Comparison of ENCODE assay signal across 10 mouse cellular contexts in genomic region chr10:80035148-80035547, GRCm38 (mm10). TPM values are rescaled to one million over a fixed set of nuclear protein-coding genes. Genes with fewer than 3 reads are reported as not detected.
DNase-seq lines count a peak whose midpoint lies in the region; ATAC-seq and TF ChIP-seq lines count a peak whose summit lies in the region.
"Had no signal": no experiment of that assay in that cellular context is flagged by ENCODE, and none has a peak within 500 bp of the region (broad histone marks: within the 10 kb centered on the region; RNA-seq: fewer than 3 reads in every experiment).

No protein-coding gene starts in this region.

- peak in 1 of 2 experiments; percentile 59 for DNase-seq in heart, adult 2 months
- DNase-seq in heart, postnatal 4 days: no peak
- DNase-seq in lung, postnatal 0 days (ENCODE audit: low spot score): no peak
- DNase-seq in lung, postnatal 36 days: no peak
- no peak for DNase-seq in ovary, postnatal 10 days (ENCODE audit: low spot score)
- DNase-seq in B cell, adult 2 months: no peak

- H3K27me3 ChIP-seq in heart, adult 2 months (ENCODE audit: control insufficient read depth, insufficient read depth, low read length): no peaks in the 10 kb centered on the region
- no peaks in the 10 kb centered on the region for H3K27me3 ChIP-seq in lung, postnatal 0 days (replicated peaks; ENCODE audit: insufficient read depth, low read length)
- H3K27me3 ChIP-seq in heart, embryonic 13.5 days (replicated peaks): no peaks in the 10 kb centered on the region
- no peaks in the 10 kb centered on the region for H3K27me3 ChIP-seq in myocyte (ENCODE audit: control insufficient read depth, insufficient read depth, insufficient read length)
- H3K27me3 ChIP-seq: midbrain, embryonic 12.5 days had no signal

- peak; percentile 55 for TF ChIP-seq POLR2A in heart, adult 2 months (IDR thresholded peaks at IDR 0.05; ENCODE audit: insufficient read depth, low read depth, low read length)
- TF ChIP-seq POLR2A in myocyte (IDR thresholded peaks at IDR 0.05; ENCODE audit: insufficient read length, low read depth): peak; percentile 27

- intact Hi-C loops in heart, adult 2 months (cut with DNase I): loop anchor here (5.0 kb wide), 1 partner anchor 183 kb away; the partner anchor contains the start of gene Ptbp1

- TF ChIP-seq CTCF in heart, adult 2 months (IDR thresholded peaks at IDR 0.05): no peak
- TF ChIP-seq CTCF in lung, postnatal 0 days (IDR thresholded peaks at IDR 0.05): no peak

- H3K36me3 ChIP-seq in heart, adult 2 months (ENCODE audit: control insufficient read depth, insufficient read depth, low read length): peaks cover 2% of the 10 kb centered on the region; the same call in 1 of the 2 replicates
- 0 out of 2 replicates have a peak, but pooled peaks cover 7% of the 10 kb centered on the region for H3K36me3 ChIP-seq in lung, postnatal 0 days (ENCODE audit: insufficient read depth, low read length)
- H3K36me3 ChIP-seq in heart, embryonic 13.5 days: peaks cover 47% of the 10 kb centered on the region
- H3K36me3 ChIP-seq in myocyte (ENCODE audit: control insufficient read depth, insufficient read depth): no peaks in the 10 kb centered on the region

- peak; percentile 85 for TF ChIP-seq EP300 in heart, adult 2 months (IDR thresholded peaks at IDR 0.05; ENCODE audit: insufficient read depth, low read depth, low read length)
- TF ChIP-seq EP300 in lung, postnatal 0 days (IDR thresholded peaks at IDR 0.05): no peak

- no peak for ATAC-seq in lung, postnatal 0 days
- no peak for ATAC-seq in heart, embryonic 13.5 days (ENCODE audit: extremely low read depth, insufficient number of reproducible peaks, low FRiP score, low TSS enrichment)
- ATAC-seq: forebrain, embryonic 16.5 days had no signal

- H3K4me1 ChIP-seq in heart, adult 2 months (ENCODE audit: control insufficient read depth, insufficient read depth, low read length): peaks cover 32% of the 10 kb centered on the region
- H3K4me1 ChIP-seq in lung, postnatal 0 days (ENCODE audit: insufficient read depth, low read depth, low read length): peaks cover 34% of the 10 kb centered on the region
- H3K4me1 ChIP-seq in heart, embryonic 13.5 days: peaks cover 46% of the 10 kb centered on the region

- H3K9ac ChIP-seq in heart, adult 2 months (ENCODE audit: low read depth, low read length): peak overlapping the region; percentile 18; the same call in 1 of the 2 replicates
- H3K9ac ChIP-seq in lung, postnatal 0 days (replicated peaks; ENCODE audit: low read depth): no peak overlapping the region
- H3K9ac ChIP-seq in heart, embryonic 13.5 days: peak overlapping the region; percentile 50; the same call in 1 of the 2 replicates
- H3K9ac ChIP-seq: midbrain, embryonic 12.5 days had no signal

- H3K4me2 ChIP-seq in lung, postnatal 0 days (replicated peaks; ENCODE audit: low read depth, low read length): no peak overlapping the region
- no peak overlapping the region for H3K4me2 ChIP-seq in heart, embryonic 13.5 days
- H3K4me2 ChIP-seq in myocyte (ENCODE audit: low read depth): no peak overlapping the region
- H3K4me2 ChIP-seq: midbrain, embryonic 12.5 days had no signal

- no peaks in the 10 kb centered on the region for H3K9me3 ChIP-seq in lung, postnatal 0 days (ENCODE audit: low read length)
- H3K9me3 ChIP-seq in heart, embryonic 13.5 days: no peaks in the 10 kb centered on the region
- H3K9me3 ChIP-seq: midbrain, embryonic 12.5 days had no signal

- no peaks in the 10 kb centered on the region for H3K79me2 ChIP-seq in heart, adult 2 months (replicated peaks; ENCODE audit: control insufficient read depth, insufficient read depth, low read length)
- H3K79me2 ChIP-seq in myocyte (ENCODE audit: control insufficient read depth, insufficient read depth): peaks cover 18% of the 10 kb centered on the region

- peak overlapping the region; percentile 85 for H3K27ac ChIP-seq in heart, adult 2 months
- peak overlapping the region; percentile 92 for H3K27ac ChIP-seq in lung, postnatal 0 days (ENCODE audit: low read length)
- peak overlapping the region; percentile 83 for H3K27ac ChIP-seq in heart, embryonic 13.5 days (replicated peaks)
- H3K27ac ChIP-seq: midbrain, embryonic 12.5 days had no signal

- H3ac ChIP-seq in myocyte (ENCODE audit: control insufficient read depth, insufficient read length): no peak overlapping the region

- 50% methylated on average over 8 of the region's 8 CpGs for WGBS in heart, adult 2 months
- 72% methylated on average over 8 of the region's 8 CpGs for WGBS in lung, postnatal 0 days
- 74% methylated on average over 8 of the region's 8 CpGs for WGBS in heart, embryonic 13.5 days

- no peak overlapping the region for H3K4me3 ChIP-seq in heart, adult 2 months
- H3K4me3 ChIP-seq in lung, postnatal 0 days (ENCODE audit: low read depth, low read length): no peak overlapping the region
- H3K4me3 ChIP-seq in heart, embryonic 13.5 days: no peak overlapping the region
- no peak overlapping the region for H3K4me3 ChIP-seq in myocyte
- H3K4me3 ChIP-seq: midbrain, embryonic 12.5 days had no signal

TF ChIP-seq in myocyte, 11 proteins besides CTCF, POLR2A, EP300 and RAD21:
- TF ChIP-seq SRF (IDR thresholded peaks at IDR 0.05; ENCODE audit: control insufficient read depth, insufficient read length, low read depth) (no peak), E2F4 (IDR thresholded peaks at IDR 0.05; ENCODE audit: insufficient read depth) (no peak), MYOG (IDR thresholded peaks at IDR 0.05; ENCODE audit: control insufficient read depth in 1 of 3, insufficient read depth in 1 of 3, insufficient read length in 2 of 3, low read depth in 2 of 3) (no peak), TCF12 (IDR thresholded peaks at IDR 0.05; ENCODE audit: insufficient read depth, poor library complexity, severe bottlenecking) (no peak), TCF3 (IDR thresholded peaks at IDR 0.05; ENCODE audit: insufficient read length, low read depth) (no peak), CEBPB (IDR thresholded peaks at IDR 0.05; ENCODE audit: insufficient read depth, poor library complexity, severe bottlenecking) (no peak), MYOD1 (IDR thresholded peaks at IDR 0.05; ENCODE audit: control insufficient read depth in 1 of 3, insufficient read length in 2 of 3, low read depth in 2 of 3) (no peak), USF1 (IDR thresholded peaks at IDR 0.05; ENCODE audit: low read depth) (no peak), POLR2AphosphoS2 (IDR thresholded peaks at IDR 0.05; ENCODE audit: insufficient read length, low read depth) (no peak), REST (IDR thresholded peaks at IDR 0.05; ENCODE audit: insufficient read depth, insufficient read length) (no peak), MAX (IDR thresholded peaks at IDR 0.05; ENCODE audit: low read depth) (no peak)

RNA-seq across cellular contexts. Expression of gene Polr2e, which starts 4.4 kb away (rescaled TPM):
- 10 to 100 TPM; 78.3 to 89.8 TPM for total RNA-seq in heart, adult 2 months (2021)
- polyA plus RNA-seq in heart, adult 2 months (2012; rRNA removed): 182 and 194 TPM in 2 replicates
- 10 to 100 TPM; 66.6 to 70.7 TPM for total RNA-seq in heart, postnatal 4 days (2021)
- 178 and 202 TPM in 2 replicates for polyA plus RNA-seq in lung, postnatal 0 days (2015; fragmentation: Nextera tagmentation; extraction: Ambion mirVana)
- polyA plus RNA-seq in heart, embryonic 13.5 days (2015; fragmentation: Nextera tagmentation; extraction: Ambion mirVana): 149 and 154 TPM in 2 replicates
- polyA plus RNA-seq in myocyte (2012; fragmentation: generic; extraction: Trizol): 209 TPM

RNA-seq across cellular contexts. Expression of gene Gpx4, which starts 11.8 kb away (rescaled TPM):
- total RNA-seq in heart, adult 2 months (2021): 1,000 to 10,000 TPM in 1 of 2 experiments, 100 to 1,000 TPM in 1; 832 to 1,055 TPM
- polyA plus RNA-seq in heart, adult 2 months (2012; rRNA removed): 860 and 993 TPM in 2 replicates
- 100 to 1,000 TPM; 450 to 489 TPM for total RNA-seq in heart, postnatal 4 days (2021)
- 1,058 and 1,082 TPM in 2 replicates for polyA plus RNA-seq in lung, postnatal 0 days (2015; fragmentation: Nextera tagmentation; extraction: Ambion mirVana)
- polyA plus RNA-seq in heart, embryonic 13.5 days (2015; fragmentation: Nextera tagmentation; extraction: Ambion mirVana): 691 and 741 TPM in 2 replicates
- polyA plus RNA-seq in myocyte (2012; fragmentation: generic; extraction: Trizol): 1,278 TPM

RNA-seq across cellular contexts. Expression of gene Arhgap45, which starts 18.7 kb away (rescaled TPM):
- total RNA-seq in heart, adult 2 months (2021): 1 to 10 TPM; 3.5 to 5.1 TPM
- polyA plus RNA-seq in heart, adult 2 months (2012; rRNA removed): 8.9 and 16.6 TPM in 2 replicates
- total RNA-seq in heart, postnatal 4 days (2021): 1 to 10 TPM; 4.0 to 4.1 TPM
- 20.1 and 22.2 TPM in 2 replicates for polyA plus RNA-seq in lung, postnatal 0 days (2015; fragmentation: Nextera tagmentation; extraction: Ambion mirVana)
- 5.5 and 6.5 TPM in 2 replicates for polyA plus RNA-seq in heart, embryonic 13.5 days (2015; fragmentation: Nextera tagmentation; extraction: Ambion mirVana)
- polyA plus RNA-seq in myocyte (2012; fragmentation: generic; extraction: Trizol): 0.53 TPM

RNA-seq across cellular contexts. Expression of gene Abca7, which starts 38.9 kb away (rescaled TPM):
- total RNA-seq in heart, adult 2 months (2021): 1 to 10 TPM; 6.6 to 8.0 TPM
- polyA plus RNA-seq in heart, adult 2 months (2012; rRNA removed): 9.2 and 10.8 TPM in 2 replicates
- 1 to 10 TPM; 6.9 to 8.1 TPM for total RNA-seq in heart, postnatal 4 days (2021)
- polyA plus RNA-seq in lung, postnatal 0 days (2015; fragmentation: Nextera tagmentation; extraction: Ambion mirVana): 5.5 and 6.5 TPM in 2 replicates
- 2.2 and 2.6 TPM in 2 replicates for polyA plus RNA-seq in heart, embryonic 13.5 days (2015; fragmentation: Nextera tagmentation; extraction: Ambion mirVana)
- polyA plus RNA-seq in myocyte (2012; fragmentation: generic; extraction: Trizol): 15.6 TPM

RNA-seq across cellular contexts. Expression of gene Cnn2, which starts 46.8 kb away (rescaled TPM):
- total RNA-seq in heart, adult 2 months (2021): 10 to 100 TPM; 30.2 to 39.3 TPM
- polyA plus RNA-seq in heart, adult 2 months (2012; rRNA removed): 52.5 and 60.7 TPM in 2 replicates
- total RNA-seq in heart, postnatal 4 days (2021): 100 to 1,000 TPM; 109 to 113 TPM
- polyA plus RNA-seq in lung, postnatal 0 days (2015; fragmentation: Nextera tagmentation; extraction: Ambion mirVana): 483 and 567 TPM in 2 replicates
- polyA plus RNA-seq in heart, embryonic 13.5 days (2015; fragmentation: Nextera tagmentation; extraction: Ambion mirVana): 264 and 271 TPM in 2 replicates
- 109 TPM for polyA plus RNA-seq in myocyte (2012; fragmentation: generic; extraction: Trizol)
